Mouse (Mus musculus) erythroblast, embryonic 14.5 days (primary cell): ENCODE results near the gene Catip.

Source experiments
- GATA1 ChIP-seq: IDR thresholded peaks from 2 replicates; pipeline ENCODE4 v1.6.1; 2012; ENCODE audit warnings: low read length, inconsistent platforms, mixed read lengths
- TAL1 ChIP-seq: IDR thresholded peaks from 3 replicates; pipeline ENCODE4 v1.6.1; 2012; ENCODE audit warnings: low read length, inconsistent platforms, mixed read lengths

DNA sequence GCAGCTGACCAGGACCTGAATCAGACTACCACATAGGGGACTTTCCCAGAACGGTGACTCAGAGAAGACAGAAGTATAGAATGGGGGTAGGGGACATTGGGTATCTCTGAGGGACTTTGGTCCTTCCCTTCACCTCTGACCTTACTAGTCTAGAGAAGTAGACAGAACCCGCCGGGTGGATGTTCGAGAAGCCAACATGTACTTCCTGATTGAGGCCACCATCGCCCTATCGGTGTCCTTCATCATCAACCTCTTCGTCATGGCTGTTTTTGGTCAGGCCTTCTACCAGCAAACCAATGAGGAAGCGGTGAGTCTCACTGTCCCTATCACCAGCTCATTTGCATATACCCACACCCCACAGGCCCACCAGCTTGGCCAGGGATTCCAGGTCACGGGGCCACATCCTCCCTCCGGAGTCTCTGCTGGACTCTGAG lies 19.7 kb downstream of the Catip start:
- TF ChIP-seq TAL1 (no peak), GATA1 (no peak)
